In genomic region chr2:129420897-129421561, GRCm38 (mm10) we compare ENCODE assay signal across 17 mouse cellular contexts. TPM values are rescaled to one million over a fixed set of nuclear protein-coding genes. Genes with fewer than 3 reads are reported as not detected.
DNase-seq lines count a peak whose midpoint lies in the region; ATAC-seq and TF ChIP-seq lines count a peak whose summit lies in the region.
"Had no signal": no experiment of that assay in that cellular context is flagged by ENCODE, and none has a peak within 500 bp of the region (broad histone marks: within the 10 kb centered on the region; RNA-seq: fewer than 3 reads in every experiment).

No protein-coding gene starts in this region.

- WGBS in heart, adult 2 months, result 44% methylated on average over 10 of the region's 10 CpGs
- WGBS in liver, embryonic 15.5 days (ENCODE audit: insufficient replicate concordance), result 34% methylated on average over 10 of the region's 10 CpGs

- H3K36me3 ChIP-seq in heart, adult 2 months (ENCODE audit: control insufficient read depth, insufficient read depth, low read length), result no peaks in the 10 kb centered on the region
- H3K36me3 ChIP-seq in liver, embryonic 15.5 days (replicated peaks), result no peaks in the 10 kb centered on the region
- H3K36me3 ChIP-seq: kidney, embryonic 15.5 days; limb, embryonic 10.5 days; midbrain, embryonic 12.5 days had no signal

- TF ChIP-seq CTCF in heart, adult 2 months (IDR thresholded peaks at IDR 0.05), result no peak
- no peak for TF ChIP-seq CTCF in left cerebral cortex, adult 2 months (IDR thresholded peaks at IDR 0.05)

- intact Hi-C loops in heart, adult 2 months (cut with DNase I), result no loop called here
- intact Hi-C loops in heart, postnatal 25 days (cut with DNase I), result no loop called here
- intact Hi-C loops in left cerebral cortex, adult 2 months (cut with DNase I), result no loop called here

- DNase-seq in heart, adult 2 months, result peak in 1 of 2 experiments; percentile 15
- DNase-seq in heart, postnatal 25 days (ENCODE audit: low spot score), result no peak
- DNase-seq in R1 (ENCODE audit: low read depth, low spot score), result peak; percentile 71
- DNase-seq in cerebellum, postnatal 36 days, result peak; percentile 11 to 17
- DNase-seq in kidney, adult 18-20 months, result no peak
- no peak for DNase-seq in left cerebral cortex, adult 2 months (ENCODE audit: extremely low spot score in 1 of 2, low spot score in 2 of 2)
- DNase-seq: embryo, embryonic 11 days; layer of hippocampus, adult 9-11 months; thymus, postnatal 36 days had no signal

- H3K27me3 ChIP-seq in heart, adult 2 months (ENCODE audit: control insufficient read depth, insufficient read depth, low read length), result no peaks in the 10 kb centered on the region
- no peaks in the 10 kb centered on the region for H3K27me3 ChIP-seq in liver, embryonic 15.5 days
- H3K27me3 ChIP-seq: kidney, embryonic 15.5 days; midbrain, embryonic 12.5 days had no signal

- H3K27ac ChIP-seq in heart, adult 2 months, result no peak overlapping the region
- no peak overlapping the region for H3K27ac ChIP-seq in liver, embryonic 15.5 days (replicated peaks)
- H3K27ac ChIP-seq in left cerebral cortex, adult 2 months, result no peak overlapping the region
- H3K27ac ChIP-seq: kidney, embryonic 15.5 days; limb, embryonic 10.5 days; midbrain, embryonic 12.5 days had no signal

- H3K9me3 ChIP-seq in liver, embryonic 15.5 days (replicated peaks), result no peaks in the 10 kb centered on the region
- H3K9me3 ChIP-seq: kidney, embryonic 15.5 days; limb, embryonic 10.5 days had no signal

- H3K9ac ChIP-seq in heart, adult 2 months (ENCODE audit: low read depth, low read length), result no peak overlapping the region
- H3K9ac ChIP-seq in liver, embryonic 15.5 days, result no peak overlapping the region
- H3K9ac ChIP-seq: kidney, embryonic 15.5 days; midbrain, embryonic 12.5 days had no signal

- H3K4me1 ChIP-seq in heart, adult 2 months (ENCODE audit: control insufficient read depth, insufficient read depth, low read length), result no peaks in the 10 kb centered on the region
- no peaks in the 10 kb centered on the region for H3K4me1 ChIP-seq in liver, embryonic 15.5 days (replicated peaks)
- H3K4me1 ChIP-seq: kidney, embryonic 15.5 days; midbrain, embryonic 12.5 days had no signal

- H3K4me2 ChIP-seq in liver, embryonic 15.5 days, result no peak overlapping the region
- H3K4me2 ChIP-seq: kidney, embryonic 15.5 days; midbrain, embryonic 12.5 days had no signal

- peak; percentile 75 for ATAC-seq in liver, embryonic 15.5 days (ENCODE audit: insufficient read depth)
- no peak for ATAC-seq in frontal cortex, adult (ENCODE audit: low TSS enrichment)

- H3K4me3 ChIP-seq in heart, adult 2 months, result no peak overlapping the region
- no peak overlapping the region for H3K4me3 ChIP-seq in liver, embryonic 15.5 days (replicated peaks)
- H3K4me3 ChIP-seq in left cerebral cortex, adult 2 months, result no peak overlapping the region
- H3K4me3 ChIP-seq: kidney, embryonic 15.5 days; limb, embryonic 10.5 days; midbrain, embryonic 12.5 days had no signal

- TF ChIP-seq EP300 in heart, adult 2 months (IDR thresholded peaks at IDR 0.05; ENCODE audit: insufficient read depth, low read depth, low read length), result 0 out of 2 replicates have a peak, but pooled peaks have one; percentile 49

- no peak for TF ChIP-seq POLR2A in heart, adult 2 months (IDR thresholded peaks at IDR 0.05; ENCODE audit: insufficient read depth, low read depth, low read length)

- no peaks in the 10 kb centered on the region for H3K79me2 ChIP-seq in heart, adult 2 months (replicated peaks; ENCODE audit: control insufficient read depth, insufficient read depth, low read length)

RNA-seq across cellular contexts. Expression of gene Il1b, which starts 50.1 kb away (rescaled TPM):
- under 1 TPM; 0.27 to 0.94 TPM for total RNA-seq in heart, adult 2 months (2021)
- 0.86 and 1.3 TPM in 2 replicates for polyA plus RNA-seq in heart, adult 2 months (2012; rRNA removed)
- total RNA-seq in heart, postnatal 25 days (2021), result not detected
- polyA plus RNA-seq in liver, embryonic 15.5 days (2015; fragmentation: Nextera tagmentation; extraction: Ambion mirVana), result 0.43 and 0.47 TPM in 2 replicates
- total RNA-seq in left cerebral cortex, adult 2 months (2021), result 1 to 10 TPM in 1 of 2 experiments, under 1 TPM in 1; 0.42 to 1.1 TPM
- polyA plus RNA-seq: C2C12; kidney, embryonic 15.5 days; limb, embryonic 10.5 days; lung, embryonic 16.5 days; midbrain, embryonic 12.5 days; neural tube, embryonic 11.5 days had no signal

Comparison
In these comparisons a context has a peak if more than half of its experiments do, and no peak if none do; other contexts are left out.
1. DNase-seq: peak in R1 (single experiment) and cerebellum, postnatal 36 days (2 of 2); none in heart, postnatal 25 days (single experiment), kidney, adult 18-20 months (single experiment) and left cerebral cortex, adult 2 months (0 of 2).